Mouse (Mus musculus): ENCODE measurements around the gene Hus1.

Hus1 gene

DNA sequence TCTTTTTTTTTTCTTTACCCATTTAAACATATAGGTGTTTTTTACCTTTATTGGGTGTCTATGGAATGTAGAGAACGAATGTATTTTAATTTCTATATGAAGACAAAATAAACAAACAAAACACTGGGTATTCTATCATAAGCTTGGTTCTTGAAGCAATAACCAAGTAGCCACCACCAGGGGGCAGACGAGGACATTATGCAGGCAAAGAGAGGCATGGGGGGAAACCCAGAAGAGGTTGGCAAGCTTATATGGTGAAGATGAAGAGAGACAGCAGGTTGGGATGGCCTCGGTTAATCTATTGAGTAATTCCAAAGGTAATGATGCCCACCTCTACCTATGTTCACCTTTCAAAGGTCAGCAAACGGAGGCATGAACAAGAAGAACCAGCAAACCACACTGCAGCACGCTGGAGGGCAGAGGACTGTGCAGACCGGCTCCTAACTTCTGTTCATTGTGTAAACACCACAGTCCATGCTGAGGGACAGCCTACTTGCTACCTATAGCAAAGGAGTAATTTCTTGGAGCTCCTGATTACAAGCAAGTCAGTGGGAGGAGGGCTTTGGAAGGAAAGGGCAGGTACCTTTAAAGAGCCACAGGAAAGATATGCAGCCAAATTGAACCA is 27.6 kb downstream of the Hus1 start:
- DNase-seq (ENCODE audit: low read depth, low spot score): peak; percentile 42

DNA sequence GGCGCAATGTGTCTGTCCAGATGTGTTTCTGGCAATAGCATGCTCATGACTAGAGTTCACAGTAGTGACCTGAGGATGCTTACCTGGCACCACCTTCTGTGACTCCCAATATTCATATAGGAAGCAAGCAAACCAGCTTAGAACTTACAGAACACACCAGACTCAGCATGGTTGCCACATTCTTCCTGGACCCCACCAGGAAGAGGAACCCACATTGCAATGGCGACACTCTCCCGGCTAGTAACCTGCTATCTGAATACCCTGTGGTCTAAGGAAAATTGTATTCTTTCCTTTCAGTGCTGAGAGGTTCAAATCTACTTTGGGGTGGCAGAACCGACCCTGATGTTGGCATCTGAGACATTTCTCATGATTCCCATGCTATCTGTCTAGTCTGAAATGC is 32.8 kb downstream of the Hus1 start:
- DNase-seq (ENCODE audit: low read depth, low spot score): no peak

DNA sequence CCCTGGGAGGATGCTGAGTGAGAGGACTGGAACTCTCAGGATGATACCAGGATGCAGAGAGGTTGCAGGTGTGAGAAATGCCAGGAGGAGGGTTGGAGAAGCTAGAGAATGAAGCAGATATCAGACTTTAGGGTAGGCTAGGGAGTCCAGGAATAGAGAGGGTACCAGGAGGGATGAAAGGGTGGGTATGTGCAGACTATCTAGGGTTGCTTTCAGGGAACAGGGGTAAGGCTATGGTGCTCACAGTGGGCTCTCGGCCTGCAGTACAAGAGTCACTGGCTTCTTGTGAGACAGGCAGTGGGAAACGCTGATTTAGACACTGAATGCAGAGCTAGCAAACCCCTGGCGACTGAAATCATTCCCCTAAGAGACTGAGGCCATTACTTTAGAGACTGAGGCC is 37.8 kb downstream of the Hus1 start, which contains the start of gene Pkd1l1:
TSS of gene Pkd1l1 (minus strand) at position 101 of the 400 bp plus-strand sequence.
- DNase-seq (ENCODE audit: low read depth, low spot score): no peak

DNA sequence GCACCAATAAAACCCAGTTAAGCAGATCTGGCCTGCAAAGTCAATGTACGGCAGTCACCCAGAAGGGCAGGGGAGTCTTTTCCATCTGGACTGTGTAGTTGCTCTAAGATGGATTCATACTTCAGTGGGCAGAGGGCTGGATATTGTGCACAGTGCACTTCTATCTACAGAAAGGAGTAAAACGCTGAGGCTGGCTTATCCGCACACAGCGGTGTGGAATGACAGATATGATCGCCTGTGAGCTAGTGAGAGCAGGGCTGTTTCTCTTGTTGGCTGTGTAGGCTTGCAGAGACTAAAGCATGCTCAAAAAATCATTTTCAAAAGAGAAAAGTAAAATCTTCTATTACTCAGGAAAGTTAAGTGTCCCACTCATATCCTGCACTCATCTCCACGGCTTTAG is 38.9 kb downstream of the Hus1 start:
- no peak for DNase-seq (ENCODE audit: low read depth, low spot score)

DNA sequence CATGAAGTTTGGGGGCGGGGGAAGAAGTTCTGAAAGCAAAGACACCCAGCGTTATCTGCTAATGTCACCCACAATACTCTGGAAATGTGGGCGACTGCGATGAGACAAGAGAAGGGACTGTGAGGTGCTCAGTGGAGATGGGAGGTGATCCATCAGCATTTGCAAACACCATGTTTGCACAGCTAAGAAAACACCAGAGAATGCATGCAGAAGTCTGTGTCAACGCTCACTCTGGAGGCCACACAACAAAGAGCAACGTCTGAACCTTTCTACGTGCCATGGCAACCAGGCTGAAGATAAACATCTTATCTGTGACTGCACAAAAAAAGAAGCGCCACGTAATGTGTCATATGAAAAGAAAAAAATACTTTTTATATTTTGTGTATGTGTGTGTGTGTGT is 40.5 kb downstream of the Hus1 start:
- no peak for DNase-seq (ENCODE audit: low read depth, low spot score)

DNA sequence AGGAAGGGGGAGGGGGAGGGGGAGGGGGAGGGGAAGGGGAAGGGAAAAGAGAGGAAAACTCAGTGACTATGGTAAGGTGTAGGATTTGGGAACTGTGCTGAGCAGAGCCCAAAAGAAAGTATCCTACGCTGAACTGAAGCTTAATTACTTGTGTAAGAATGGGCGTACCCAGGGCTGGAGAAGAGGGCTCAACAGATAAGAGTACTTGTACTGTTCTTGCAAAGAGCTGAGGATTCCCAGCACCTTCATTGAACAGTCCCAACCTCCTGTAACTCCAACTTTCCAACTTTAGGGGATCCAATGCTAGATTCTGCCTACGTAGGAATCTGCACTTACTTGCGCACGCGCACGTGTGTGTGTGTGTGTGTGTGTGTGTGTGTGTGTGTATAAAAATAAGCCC is 42.9 kb downstream of the Hus1 start:
- DNase-seq (ENCODE audit: low read depth, low spot score): no peak

DNA sequence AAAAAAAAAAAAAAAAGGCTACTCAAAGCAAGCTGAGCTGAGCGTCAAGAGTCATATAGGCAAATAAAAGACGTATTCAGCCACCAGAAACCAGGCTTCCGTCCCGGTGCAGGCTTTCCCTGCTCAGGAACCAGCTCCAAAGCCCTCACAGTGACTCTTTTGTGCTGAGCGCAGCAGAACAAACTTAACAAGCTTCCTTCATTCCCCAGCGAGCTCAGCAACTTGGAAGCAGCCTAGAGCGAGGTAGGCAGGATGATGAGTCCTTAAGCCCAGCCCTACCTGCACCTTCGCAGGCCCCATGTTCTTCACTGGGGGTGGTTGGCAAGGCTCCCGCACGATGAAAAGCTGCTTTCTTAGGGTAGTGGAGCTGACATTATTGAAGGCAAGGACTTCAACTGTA is 52.4 kb downstream of the Hus1 start:
- no peak for DNase-seq (ENCODE audit: low read depth, low spot score)

DNA sequence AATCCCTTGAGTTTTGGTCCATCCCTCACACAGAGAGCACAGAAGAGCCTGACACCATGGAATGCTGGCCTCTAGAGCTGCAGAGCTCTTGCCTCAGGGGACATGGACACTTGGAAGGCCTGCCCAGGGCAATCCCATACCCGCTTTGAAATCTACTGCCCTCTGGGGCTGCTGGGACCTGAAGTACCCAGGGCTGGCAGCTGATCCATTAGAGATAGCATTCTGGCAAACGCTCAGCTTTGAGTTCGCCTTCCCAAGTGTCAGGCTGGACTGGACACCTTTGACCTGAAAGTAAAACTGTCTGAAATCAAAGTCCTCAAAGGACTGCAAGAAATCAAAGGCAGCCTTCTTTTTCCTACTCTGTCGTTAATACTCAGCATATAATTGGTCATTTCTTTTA is 52.9 kb downstream of the Hus1 start:
- no peak for DNase-seq (ENCODE audit: low read depth, low spot score)

DNA sequence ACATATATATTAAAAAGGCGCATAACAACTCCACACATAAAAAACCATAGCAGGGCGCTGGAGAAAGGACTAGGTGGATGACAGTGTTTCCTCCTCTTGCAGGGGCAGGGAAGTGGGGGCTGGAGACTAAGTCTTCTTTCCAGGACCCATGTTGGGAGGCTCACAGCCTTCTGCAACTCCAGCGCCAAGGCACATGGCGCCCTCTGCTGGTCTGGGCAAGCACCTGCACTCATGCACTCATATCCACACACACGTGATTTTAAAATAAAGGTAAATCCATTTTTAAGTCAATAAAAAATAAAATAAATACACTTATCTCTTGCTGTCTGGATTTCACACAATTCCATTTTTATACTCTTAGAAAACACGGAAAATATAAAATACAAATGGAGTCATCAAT is 54.0 kb downstream of the Hus1 start:
- DNase-seq (ENCODE audit: low read depth, low spot score): no peak

DNA sequence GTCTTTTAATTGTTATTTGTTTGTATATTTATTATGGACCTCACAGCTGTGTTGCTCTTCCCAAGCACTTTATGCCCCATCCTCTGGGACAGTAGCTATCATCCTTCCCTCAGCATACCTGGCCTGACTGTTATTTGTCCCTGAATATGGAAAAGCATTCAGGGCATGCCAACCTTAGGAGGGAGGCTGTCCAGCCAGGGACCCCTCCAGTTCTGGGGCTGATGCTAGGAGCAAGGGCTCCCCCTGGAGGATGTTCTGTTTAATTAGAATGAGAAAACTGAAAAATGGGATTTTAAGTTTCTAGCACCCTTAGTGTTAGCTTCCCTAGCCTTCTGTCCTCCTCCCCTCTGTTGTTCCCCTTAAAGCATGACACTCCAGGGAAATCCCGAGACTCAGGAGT is 55.3 kb downstream of the Hus1 start:
- DNase-seq (ENCODE audit: low read depth, low spot score): no peak

DNA sequence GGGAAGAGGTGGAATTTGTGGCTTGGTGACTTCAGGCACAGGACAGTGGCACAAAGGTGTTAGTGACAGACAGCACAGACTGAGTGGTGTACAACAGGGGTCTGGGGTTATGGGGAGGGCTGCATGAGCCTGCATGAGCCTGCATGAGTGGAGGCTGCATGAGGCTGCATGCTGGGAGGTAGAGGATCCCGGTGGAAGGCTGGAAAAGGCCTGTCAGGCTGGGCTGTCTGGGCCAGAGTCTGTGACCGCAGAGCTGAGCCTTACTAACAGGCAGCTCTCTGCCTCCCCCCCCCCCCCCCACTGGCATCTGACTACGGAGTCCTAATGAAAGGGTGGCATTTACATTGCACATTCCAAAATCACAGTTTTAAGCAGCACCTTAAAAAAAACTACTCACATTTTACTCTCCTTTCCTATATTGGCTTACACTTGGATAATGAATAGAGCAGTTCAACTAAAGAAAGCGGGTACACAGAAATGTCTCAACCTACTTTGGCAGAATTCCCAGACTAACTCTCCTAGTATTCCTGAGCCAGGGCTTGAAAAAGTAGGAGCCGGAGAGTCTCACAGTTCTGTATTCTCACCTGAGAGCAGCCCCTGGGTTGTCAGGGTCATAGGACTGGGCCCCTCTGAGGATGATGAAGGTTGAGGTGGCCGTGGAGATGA is 61.1 kb downstream of the Hus1 start:
- DNase-seq (ENCODE audit: low read depth, low spot score): no peak

DNA sequence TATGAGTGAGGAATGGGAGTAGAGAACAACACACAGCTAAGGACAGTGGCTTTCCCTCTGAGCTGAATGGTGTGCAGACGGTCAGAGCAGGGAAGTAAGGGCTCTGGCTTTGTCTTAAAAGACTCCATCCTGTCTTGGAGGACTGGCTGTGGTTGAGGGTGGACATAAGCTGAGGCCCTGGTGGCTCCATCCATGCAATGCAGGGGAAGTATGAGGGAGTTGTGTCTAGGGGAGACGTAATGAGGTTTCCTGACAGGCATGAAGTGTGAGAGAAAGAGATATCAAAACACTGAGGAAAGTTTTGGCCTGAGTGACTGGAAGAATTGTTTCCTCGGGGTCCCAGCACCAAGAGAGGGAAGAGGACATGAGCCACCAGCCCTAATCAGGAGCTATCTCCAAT is 62.1 kb downstream of the Hus1 start:
- DNase-seq (ENCODE audit: low read depth, low spot score): no peak

DNA sequence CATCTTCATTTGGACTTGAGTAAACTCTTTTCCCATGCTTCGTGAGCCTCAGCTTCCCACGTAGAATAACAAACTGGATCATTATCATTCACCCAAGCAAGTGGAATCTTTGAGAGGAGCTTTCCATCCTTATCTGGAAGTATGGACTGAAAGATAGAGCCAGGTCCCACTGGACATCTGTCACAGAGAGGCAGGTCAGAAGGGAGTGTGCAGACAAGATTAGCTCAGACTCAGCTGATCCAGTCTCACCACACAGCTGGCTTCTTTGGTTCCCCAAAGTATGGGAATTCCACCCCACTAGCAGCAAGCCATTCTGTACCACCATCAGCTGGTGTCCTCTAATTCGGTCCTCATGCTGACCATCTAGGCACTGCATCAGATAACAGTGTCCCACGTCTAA is 66.9 kb downstream of the Hus1 start:
- no peak for DNase-seq (ENCODE audit: low read depth, low spot score)
